Mouse (Mus musculus) CH12.LX (cell line): ENCODE results near the gene Myocd.

ENCODE experiments used
- JUND ChIP-seq: conservative IDR thresholded peaks from 2 replicates; pipeline ENCODE4 v1.6.1; 2011; ENCODE audit warnings: low read depth, low read length, improper control_type of control experiment
- MAX ChIP-seq: IDR thresholded peaks from 2 replicates; pipeline ENCODE4 v1.6.1; 2011; ENCODE audit warnings: low read length, improper control_type of control experiment
- NRF1 ChIP-seq: IDR thresholded peaks from 2 replicates; pipeline ENCODE4 v1.6.1; 2014; ENCODE audit warnings: low read depth, mild to moderate bottlenecking, inconsistent platforms, low read length, improper control_type of control experiment, moderate library complexity

DNA sequence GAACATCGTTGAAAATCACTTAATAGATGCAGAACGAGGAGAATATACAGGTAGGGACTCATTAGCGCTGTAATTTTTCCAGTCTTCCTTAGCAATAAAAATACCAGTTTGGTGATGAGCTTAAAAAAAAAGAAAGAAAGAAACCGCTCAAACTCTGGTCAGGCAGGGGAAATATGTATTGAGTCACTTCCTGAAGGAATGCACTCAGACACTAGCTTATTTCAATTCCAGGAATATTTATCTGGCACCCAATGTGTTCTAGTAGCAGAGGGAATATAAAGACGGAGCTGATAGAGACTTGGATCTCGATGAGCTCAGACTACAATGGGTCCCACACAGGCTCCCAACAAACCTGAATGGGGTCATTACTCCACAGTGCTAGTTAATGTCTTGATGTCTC, 5.7 kb upstream of the Myocd start:
- TF ChIP-seq MAX, result no peak
- TF ChIP-seq NRF1, result no peak
- no peak for TF ChIP-seq JUND
